Mouse (Mus musculus) thymus, postnatal 10 days (tissue): Measurements from ENCODE around the gene Tmed6.
"Not testable (repeated sequence)": the region's sequence is repeated elsewhere in the genome, so short reads cannot be mapped to it uniquely, and the experiment has no call there.

Experiments used
- DNase-seq, 2 experiments: peaks; one replicate each; pipeline ENCODE4 v3.0.0; 2021; ENCODE audit warnings: low spot score in 2 of 2

Tmed6 gene

GRCm38 (mm10) chr8:107065511-107066496, at the start of gene Tmed6:
Tmed6 (minus strand) TSS chr8:107065644.
- no peak for DNase-seq

GRCm38 (mm10) chr8:107115008-107115320, 49.5 kb upstream of the Tmed6 start:
- DNase-seq = no peak

GRCm38 (mm10) chr8:107114150-107115007, 48.9 kb upstream of the Tmed6 start:
- DNase-seq = no peak

- no peak for DNase-seq
Observed at GRCm38 (mm10) chr8:107113209-107113608, 47.8 kb upstream of the Tmed6 start.

- DNase-seq = no peak
Observed at GRCm38 (mm10) chr8:107111340-107112105, 46.1 kb upstream of the Tmed6 start.

GRCm38 (mm10) chr8:107110629-107111330, 45.3 kb upstream of the Tmed6 start:
- no peak for DNase-seq

GRCm38 (mm10) chr8:107109816-107110435, 44.5 kb upstream of the Tmed6 start:
- no peak for DNase-seq

- DNase-seq = no peak
Observed at GRCm38 (mm10) chr8:107108978-107109720, 43.7 kb upstream of the Tmed6 start.

GRCm38 (mm10) chr8:107108089-107108488, 42.6 kb upstream of the Tmed6 start:
- DNase-seq = not testable (repeated sequence)

GRCm38 (mm10) chr8:107104547-107104946, 39.1 kb upstream of the Tmed6 start:
- peak; percentile 38 to 83 for DNase-seq

- no peak for DNase-seq
Observed at GRCm38 (mm10) chr8:107100635-107101034, 35.2 kb upstream of the Tmed6 start.

GRCm38 (mm10) chr8:107096366-107097036, 31.1 kb upstream of the Tmed6 start, which contains the start of gene Terf2:
Terf2 (minus strand) TSS chr8:107096547.
- DNase-seq = peak; percentile 88 to 90

GRCm38 (mm10) chr8:107095717-107096365, 30.4 kb upstream of the Tmed6 start:
- DNase-seq = peak in 1 of 2 experiments; percentile 18

- no peak for DNase-seq
Observed at GRCm38 (mm10) chr8:107090531-107090930, 25.1 kb upstream of the Tmed6 start.

GRCm38 (mm10) chr8:107088526-107089063, 23.2 kb upstream of the Tmed6 start:
- DNase-seq = no peak

- no peak for DNase-seq
Observed at GRCm38 (mm10) chr8:107086018-107086417, 20.6 kb upstream of the Tmed6 start.

GRCm38 (mm10) chr8:107085358-107085757, 19.9 kb upstream of the Tmed6 start:
- peak in 1 of 2 experiments; percentile 23 for DNase-seq

GRCm38 (mm10) chr8:107076239-107076888, 10.9 kb upstream of the Tmed6 start:
- no peak for DNase-seq
